Mouse (Mus musculus) CH12.LX (cell line): ENCODE results near the gene Oprm1. TPM values are rescaled to one million over a fixed set of nuclear protein-coding genes. Genes with fewer than 3 reads are reported as not detected.

ENCODE experiments used
- DNase-seq: peaks from one replicate; pipeline ENCODE4 v3.0.0-alpha.2; 2013; ENCODE audit errors: extremely low read depth
- H3K27ac ChIP-seq: 2 replicates; pipeline ENCODE4 v1.5.1; 2012; ENCODE audit warnings: low read depth, mild to moderate bottlenecking, control low read depth, moderate library complexity; ENCODE audit not compliant: insufficient read depth
- H3K27me3 ChIP-seq: replicated peaks from 2 replicates; pipeline ENCODE3; 2012; ENCODE audit warnings: inconsistent platforms
- H3K36me3 ChIP-seq, 2 experiments: replicated peaks in 1 of 2; 2 replicates each; pipeline versions ENCODE3 to v1.6.1; 2012; ENCODE audit warnings: inconsistent platforms in 1 of 2, low read length in 1 of 2, mild to moderate bottlenecking in 1 of 2, mixed read lengths in 1 of 2, moderate library complexity in 1 of 2; ENCODE audit not compliant: control insufficient read depth in 1 of 2, insufficient read depth in 1 of 2
- H3K4me1 ChIP-seq, 2 experiments: 2 replicates each; pipeline ENCODE4 v1.6.1; 2012; ENCODE audit warnings: inconsistent platforms in 1 of 2, moderate library complexity in 1 of 2; ENCODE audit not compliant: insufficient read depth in 2 of 2, control insufficient read depth in 1 of 2
- H3K4me2 ChIP-seq: 2 replicates; pipeline ENCODE4 v1.6.1; 2012; ENCODE audit warnings: low read depth, mild to moderate bottlenecking, control low read depth; ENCODE audit not compliant: poor library complexity, insufficient read depth, severe bottlenecking
- H3K4me3 ChIP-seq, 3 experiments: fragments of 150-350 bp in 1 of 3; sonication (generic) in 1 of 3; replicated peaks in 1 of 3; 2 replicates each; pipeline versions ENCODE3 to v1.5.1; 2011 to 2012; ENCODE audit warnings: low read depth in 2 of 3, low read length in 2 of 3, mild to moderate bottlenecking in 2 of 3, moderate library complexity in 2 of 3, control low read depth in 1 of 3, improper control_type of control experiment in 1 of 3, inconsistent platforms in 1 of 3, mixed read lengths in 1 of 3; ENCODE audit not compliant: poor library complexity in 1 of 3
- H3K79me2 ChIP-seq: replicated peaks from 2 replicates; pipeline ENCODE4 v1.6.1; 2012; ENCODE audit warnings: mild to moderate bottlenecking, moderate library complexity; ENCODE audit not compliant: control insufficient read depth, poor library complexity, insufficient read depth, severe bottlenecking; ENCODE audit errors: extremely low read depth
- H3K9ac ChIP-seq: 2 replicates; pipeline ENCODE4 v1.6.1; 2012; ENCODE audit warnings: low read depth, mild to moderate bottlenecking, control low read depth, moderate library complexity; ENCODE audit not compliant: insufficient read depth
- H3K9me3 ChIP-seq: replicated peaks from 2 replicates; pipeline ENCODE3; 2012; ENCODE audit warnings: low read length, inconsistent platforms, mixed read lengths
- BHLHE40 ChIP-seq: IDR thresholded peaks from 2 replicates; pipeline ENCODE4 v1.6.1; 2011; ENCODE audit warnings: mild to moderate bottlenecking, low read depth, low read length, improper control_type of control experiment
- CTCF ChIP-seq, 2 experiments: IDR thresholded peaks in 1 of 2; conservative IDR thresholded peaks in 1 of 2; 2 replicates each; pipeline ENCODE4 v1.5.1; 2011 to 2012; ENCODE audit warnings: low read depth in 2 of 2, low read length in 2 of 2, improper control_type of control experiment in 1 of 2, inconsistent platforms in 1 of 2, mild to moderate bottlenecking in 1 of 2, moderate library complexity in 1 of 2
- E2F4 ChIP-seq: IDR thresholded peaks from 2 replicates; pipeline ENCODE4 v1.6.1; 2011; ENCODE audit warnings: low read depth, low read length, improper control_type of control experiment; ENCODE audit not compliant: insufficient replicate concordance
- ELF1 ChIP-seq: IDR thresholded peaks from 2 replicates; pipeline ENCODE4 v1.6.1; 2014; ENCODE audit warnings: low read depth, mild to moderate bottlenecking, inconsistent platforms, low read length, improper control_type of control experiment
- EP300 ChIP-seq: IDR thresholded peaks from 2 replicates; pipeline ENCODE4 v1.6.1; 2011; ENCODE audit warnings: low read length, improper control_type of control experiment
- ETS1 ChIP-seq: conservative IDR thresholded peaks from 2 replicates; pipeline ENCODE4 v1.6.1; 2012; ENCODE audit warnings: low read depth, mild to moderate bottlenecking, inconsistent platforms, low read length, improper control_type of control experiment, moderate library complexity
- JUN ChIP-seq: IDR thresholded peaks from 2 replicates; pipeline ENCODE4 v1.6.1; 2011; ENCODE audit warnings: low read depth, mild to moderate bottlenecking, low read length, improper control_type of control experiment, moderate library complexity; ENCODE audit not compliant: insufficient read depth
- JUND ChIP-seq: conservative IDR thresholded peaks from 2 replicates; pipeline ENCODE4 v1.6.1; 2011; ENCODE audit warnings: low read depth, low read length, improper control_type of control experiment
- KAT2A ChIP-seq: IDR thresholded peaks from 2 replicates; pipeline ENCODE4 v1.6.1; 2012; ENCODE audit warnings: low read length, improper control_type of control experiment, inconsistent platforms; ENCODE audit not compliant: insufficient replicate concordance
- MAFK ChIP-seq: IDR thresholded peaks from 2 replicates; pipeline ENCODE4 v1.6.1; 2011; ENCODE audit warnings: low read length, improper control_type of control experiment; ENCODE audit not compliant: insufficient replicate concordance
- MAX ChIP-seq: IDR thresholded peaks from 2 replicates; pipeline ENCODE4 v1.6.1; 2011; ENCODE audit warnings: low read length, improper control_type of control experiment
- MXI1 ChIP-seq: IDR thresholded peaks from 2 replicates; pipeline ENCODE4 v1.6.1; 2011; ENCODE audit warnings: mild to moderate bottlenecking, low read depth, low read length, improper control_type of control experiment
- MYC ChIP-seq: IDR thresholded peaks from 2 replicates; pipeline ENCODE4 v1.6.1; 2011; ENCODE audit warnings: low read depth, mild to moderate bottlenecking, improper control_type of control experiment, low read length
- NRF1 ChIP-seq: IDR thresholded peaks from 2 replicates; pipeline ENCODE4 v1.6.1; 2014; ENCODE audit warnings: low read depth, mild to moderate bottlenecking, inconsistent platforms, low read length, improper control_type of control experiment, moderate library complexity
- POLR2A ChIP-seq: IDR thresholded peaks from 2 replicates; pipeline ENCODE4 v1.6.1; 2011; ENCODE audit warnings: low read depth, mild to moderate bottlenecking, improper control_type of control experiment, low read length
- RCOR1 ChIP-seq: conservative IDR thresholded peaks from 2 replicates; pipeline ENCODE4 v1.6.1; 2012; ENCODE audit warnings: low read depth, mild to moderate bottlenecking, inconsistent platforms, low read length, improper control_type of control experiment
- SMC3 ChIP-seq: IDR thresholded peaks from 2 replicates; pipeline ENCODE4 v1.6.1; 2011; ENCODE audit warnings: low read depth, low read length, improper control_type of control experiment
- TBP ChIP-seq: conservative IDR thresholded peaks from 2 replicates; pipeline ENCODE4 v1.6.1; 2011; ENCODE audit warnings: low read depth, low read length, improper control_type of control experiment
- TCF12 ChIP-seq: IDR thresholded peaks from 2 replicates; pipeline ENCODE4 v1.6.1; 2014; ENCODE audit warnings: low read depth, mild to moderate bottlenecking, inconsistent platforms, low read length, improper control_type of control experiment
- USF1 ChIP-seq: IDR thresholded peaks from 2 replicates; pipeline ENCODE4 v1.6.1; 2014; ENCODE audit warnings: low read depth, mild to moderate bottlenecking, inconsistent platforms, low read length, improper control_type of control experiment
- USF2 ChIP-seq: conservative IDR thresholded peaks from 2 replicates; pipeline ENCODE4 v1.6.1; 2011; ENCODE audit warnings: low read depth, low read length, improper control_type of control experiment
- ZC3H11A ChIP-seq: IDR thresholded peaks from 2 replicates; pipeline ENCODE4 v1.6.1; 2012; ENCODE audit warnings: low read depth, mild to moderate bottlenecking, inconsistent platforms, low read length, improper control_type of control experiment
- ZKSCAN1 ChIP-seq: IDR thresholded peaks from 2 replicates; pipeline ENCODE4 v1.6.1; 2012; ENCODE audit warnings: low read depth, inconsistent platforms, low read length, improper control_type of control experiment, borderline replicate concordance
- ZMIZ1 ChIP-seq: IDR thresholded peaks from 2 replicates; pipeline ENCODE4 v1.6.1; 2012; ENCODE audit warnings: low read depth, mild to moderate bottlenecking, inconsistent platforms, low read length, improper control_type of control experiment
- ZNF384 ChIP-seq: IDR thresholded peaks from 2 replicates; pipeline ENCODE4 v1.6.1; 2012; ENCODE audit warnings: low read depth, low read length, improper control_type of control experiment, inconsistent platforms
- dilution Hi-C: fragments of 300-500 bp; cut with MboI; formaldehyde crosslinking; loops from 2 replicates; pipeline ENCODE4 v1.14.3; 2020; ENCODE audit warnings: low sequenced_read_pairs; ENCODE audit not compliant: extremely low pct_unique_long_range_greater_than_20kb, extremely low pct_ligation_motif_present
- in situ Hi-C: fragments of 300-500 bp; cut with MboI; formaldehyde crosslinking; loops from 3 replicates; pipeline ENCODE4 v1.14.3; 2019; ENCODE audit warnings: low sequenced_read_pairs, low pct_ligation_motif_present, low pct_unique_long_range_greater_than_20kb, mixed read lengths
- polyA plus RNA-seq: library from polyadenylated mRNA; unstranded; fragments of >175 nt; gene quantifications from 2 replicates; pipeline ENCODE4 v1.2.1, GENCODE M21; 2012; ENCODE audit warnings: low read depth; ENCODE audit not compliant: insufficient read length
- total RNA-seq, 2 experiments: library from RNA; depleted of rRNA; stranded (reverse); fragments of 300-350 nt in 1 of 2; fragments of >200 nt in 1 of 2; gene quantifications; 2 replicates each; pipeline ENCODE4 v1.2.3; 2012 to 2014

Oprm1 gene
- total and polyA plus RNA-seq, 3 experiments: not detected

- no peaks in the 10 kb centered on the region for H3K36me3 ChIP-seq
- in situ Hi-C loops: no loop called here
- H3K4me1 ChIP-seq: peaks cover 4 to 22% of the 10 kb centered on the region in 2 experiments; a peak in 3 of 4 replicates
- no peak overlapping the region for H3K4me3 ChIP-seq
- no peaks in the 10 kb centered on the region for H3K27me3 ChIP-seq
- no peaks in the 10 kb centered on the region for H3K9me3 ChIP-seq
- TF ChIP-seq ZNF384: no peak
- TF ChIP-seq MAFK: no peak
- no peak for TF ChIP-seq USF1
- H3K9ac ChIP-seq: no peak overlapping the region
- no peak overlapping the region for H3K27ac ChIP-seq
- H3K79me2 ChIP-seq: no peaks in the 10 kb centered on the region
- H3K4me2 ChIP-seq: no peak overlapping the region
- DNase-seq: peak; percentile 44
- dilution Hi-C loops: no loop called here
Measured at GRCm38 (mm10) chr10:6848162-6848754, 90.0 kb downstream of the Oprm1 start.

GRCm38 (mm10) chr10:6848834-6849233 lies 90.5 kb downstream of the Oprm1 start:
- Histone ChIP-seq H3K4me3 (no peak overlapping the region), H3K27ac (no peak overlapping the region), H3K9me3 (no peaks in the 10 kb centered on the region), H3K79me2 (no peaks in the 10 kb centered on the region), H3K9ac (no peak overlapping the region), H3K27me3 (no peaks in the 10 kb centered on the region), H3K4me1 (peaks cover 4 to 22% of the 10 kb centered on the region in 2 experiments; a peak in 3 of 4 replicates), H3K4me2 (no peak overlapping the region), H3K36me3 (no peaks in the 10 kb centered on the region)
- dilution Hi-C loops: no loop called here
- in situ Hi-C loops: no loop called here
- no peak for DNase-seq
- no peak for TF ChIP-seq KAT2A
- TF ChIP-seq BHLHE40: no peak
- TF ChIP-seq USF2: no peak

GRCm38 (mm10) chr10:6855812-6856211 lies 97.5 kb downstream of the Oprm1 start:
- Histone ChIP-seq H3K4me1 (peaks cover 0 to 20% of the 10 kb centered on the region in 2 experiments; a peak in 2 of 4 replicates), H3K4me2 (no peak overlapping the region), H3K9ac (no peak overlapping the region), H3K79me2 (no peaks in the 10 kb centered on the region), H3K9me3 (no peaks in the 10 kb centered on the region), H3K4me3 (no peak overlapping the region), H3K27me3 (no peaks in the 10 kb centered on the region), H3K36me3 (no peaks in the 10 kb centered on the region), H3K27ac (no peak overlapping the region)
- peak; percentile 62 for DNase-seq
- in situ Hi-C loops (no loop called here), dilution Hi-C loops (no loop called here)
- no peak for TF ChIP-seq USF2
- TF ChIP-seq TCF12: no peak
- 0 out of 2 replicates have a peak, but pooled peaks have one; percentile 13 for TF ChIP-seq ETS1
- no peak for TF ChIP-seq BHLHE40
- no peak for TF ChIP-seq POLR2A
- TF ChIP-seq MAX: no peak
- TF ChIP-seq NRF1: no peak
- TF ChIP-seq EP300: peak; percentile 70
- TF ChIP-seq ZKSCAN1: no peak
- TF ChIP-seq JUN: peak; percentile 34; the same call in 1 of the 2 replicates
- no peak for TF ChIP-seq CTCF (conservative IDR thresholded peaks at IDR 0.05 in 1 of 2, IDR thresholded peaks at IDR 0.05 in 1 of 2; ENCODE audit: low read depth in 2 of 2, low read length in 2 of 2)
- TF ChIP-seq USF1: no peak
- TF ChIP-seq MYC: no peak
- TF ChIP-seq MXI1: no peak
- TF ChIP-seq RCOR1: no peak
- no peak for TF ChIP-seq ZNF384
- no peak for TF ChIP-seq JUND
- TF ChIP-seq ZMIZ1: no peak
- no peak for TF ChIP-seq ELF1
- TF ChIP-seq ZC3H11A: no peak
- TF ChIP-seq KAT2A: no peak
- no peak for TF ChIP-seq TBP
- no peak for TF ChIP-seq E2F4
- TF ChIP-seq SMC3: no peak
